Comparison of ENCODE assay signal across 24 mouse cellular contexts in the genomic region with DNA sequence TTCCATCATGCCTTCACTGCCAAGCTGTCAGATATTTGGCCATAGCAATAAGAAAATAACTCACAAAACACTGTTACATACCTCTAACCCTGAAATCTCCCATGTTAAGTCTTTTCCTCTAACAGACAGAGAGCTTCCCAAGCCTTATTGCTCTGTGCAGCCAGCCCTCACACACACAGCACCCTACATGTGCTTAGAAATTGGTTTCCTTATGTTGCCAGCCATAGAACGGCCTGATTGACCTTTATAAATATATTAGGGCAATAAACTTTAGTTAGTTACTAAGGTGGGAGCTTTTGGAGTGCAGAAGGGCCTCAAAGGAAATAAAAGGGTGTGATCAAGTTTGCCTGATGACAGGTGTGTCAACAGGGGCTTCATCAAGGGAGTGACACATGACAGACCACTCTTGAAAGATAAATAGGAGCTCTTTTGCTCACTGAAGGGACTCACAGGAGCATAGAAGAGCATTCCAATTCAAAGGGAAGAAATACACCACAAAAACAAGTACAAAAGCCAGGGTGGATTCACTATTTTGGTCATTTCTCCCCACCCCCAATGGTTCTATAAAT. TPM values are rescaled to one million over a fixed set of nuclear protein-coding genes. Genes with fewer than 3 reads are reported as not detected.
DNase-seq lines count a peak whose midpoint lies in the region; ATAC-seq and TF ChIP-seq lines count a peak whose summit lies in the region.
"Had no signal": no experiment of that assay in that cellular context is flagged by ENCODE, and none has a peak within 500 bp of the region (broad histone marks: within the 10 kb centered on the region; RNA-seq: fewer than 3 reads in every experiment).

No protein-coding gene starts in this region.

- no peaks in the 10 kb centered on the region for H3K79me2 ChIP-seq in liver, adult 2 months (ENCODE audit: control insufficient read depth, insufficient read depth, low read length)

- no peak overlapping the region for H3K4me2 ChIP-seq in intestine, embryonic 14.5 days (ENCODE audit: low read length)
- no peak overlapping the region for H3K4me2 ChIP-seq in intestine, embryonic 16.5 days (ENCODE audit: low read depth, low read length)
- no peak overlapping the region for H3K4me2 ChIP-seq in kidney, embryonic 14.5 days (replicated peaks; ENCODE audit: low read depth, low read length)
- H3K4me2 ChIP-seq: embryonic facial prominence, embryonic 12.5 days; forebrain, embryonic 13.5 days; forebrain, embryonic 15.5 days had no signal

- H3K27me3 ChIP-seq in liver, adult 2 months (ENCODE audit: control insufficient read depth, insufficient read depth, low read length) = no peaks in the 10 kb centered on the region
- no peaks in the 10 kb centered on the region for H3K27me3 ChIP-seq in intestine, embryonic 14.5 days (replicated peaks; ENCODE audit: control insufficient read depth, insufficient read depth, low read length)
- no peaks in the 10 kb centered on the region for H3K27me3 ChIP-seq in intestine, embryonic 16.5 days (replicated peaks; ENCODE audit: control insufficient read depth, insufficient read depth, low read length)
- no peaks in the 10 kb centered on the region for H3K27me3 ChIP-seq in kidney, embryonic 14.5 days (ENCODE audit: control insufficient read depth, insufficient read depth, low read length)
- H3K27me3 ChIP-seq: CH12.LX; embryonic facial prominence, embryonic 12.5 days; forebrain, embryonic 13.5 days; forebrain, embryonic 15.5 days; Patski had no signal

- no peak for TF ChIP-seq POLR2A in liver, adult 2 months (IDR thresholded peaks at IDR 0.05; ENCODE audit: extremely low read depth, insufficient read depth, low read length)

- ATAC-seq in intestine, embryonic 14.5 days (replicated peaks; ENCODE audit: low FRiP score, low TSS enrichment, low read depth) = peak; percentile 82
- ATAC-seq in intestine, embryonic 16.5 days = peak; percentile 90
- ATAC-seq in kidney, embryonic 14.5 days (ENCODE audit: low FRiP score, low TSS enrichment) = no peak
- ATAC-seq: activated CD4-positive, CD25-positive, alpha-beta regulatory T cell, adult 4 months; CD4-positive, CD25-positive, alpha-beta regulatory T cell, adult 4 months; forebrain, embryonic 13.5 days; forebrain, embryonic 15.5 days; Patski had no signal

- H3K4me1 ChIP-seq in liver, adult 2 months (ENCODE audit: control insufficient read depth, insufficient read depth, low read length) = peaks cover 4% of the 10 kb centered on the region
- H3K4me1 ChIP-seq in intestine, embryonic 14.5 days (replicated peaks; ENCODE audit: control insufficient read depth, insufficient read depth, low read length) = no peaks in the 10 kb centered on the region
- peaks cover 5% of the 10 kb centered on the region; the same call in 1 of the 2 replicates for H3K4me1 ChIP-seq in intestine, embryonic 16.5 days (ENCODE audit: control insufficient read depth, insufficient read depth, low read length)
- H3K4me1 ChIP-seq in kidney, embryonic 14.5 days (ENCODE audit: control insufficient read depth, insufficient read depth, low read length) = no peaks in the 10 kb centered on the region
- H3K4me1 ChIP-seq: embryonic facial prominence, embryonic 10.5 days; embryonic facial prominence, embryonic 12.5 days; forebrain, embryonic 13.5 days; forebrain, embryonic 15.5 days had no signal

- H3K9ac ChIP-seq in liver, adult 2 months (ENCODE audit: low read depth, low read length) = no peak overlapping the region
- no peak overlapping the region for H3K9ac ChIP-seq in intestine, embryonic 14.5 days (ENCODE audit: low read length)
- H3K9ac ChIP-seq in intestine, embryonic 16.5 days (ENCODE audit: low read depth, low read length) = no peak overlapping the region
- no peak overlapping the region for H3K9ac ChIP-seq in kidney, embryonic 14.5 days (ENCODE audit: low read depth, low read length)
- H3K9ac ChIP-seq: embryonic facial prominence, embryonic 12.5 days; forebrain, embryonic 13.5 days; forebrain, embryonic 15.5 days had no signal

- H3K27ac ChIP-seq in liver, adult 2 months (replicated peaks; ENCODE audit: insufficient read depth, low read depth, low read length) = 0 out of 2 replicates have a peak overlapping the region, but pooled peaks have one; percentile 16
- H3K27ac ChIP-seq in intestine, embryonic 14.5 days (ENCODE audit: low read depth) = no peak overlapping the region
- no peak overlapping the region; the same call in 1 of the 2 replicates for H3K27ac ChIP-seq in intestine, embryonic 16.5 days (ENCODE audit: low read length)
- H3K27ac ChIP-seq in kidney, embryonic 14.5 days (ENCODE audit: low read depth, low read length) = no peak overlapping the region
- H3K27ac ChIP-seq: embryonic facial prominence, embryonic 10.5 days; embryonic facial prominence, embryonic 12.5 days; forebrain, embryonic 13.5 days; forebrain, embryonic 15.5 days had no signal

- 38% methylated on average over 1 of the region's 1 CpGs for WGBS in liver, adult 2 months
- 35% methylated on average over 1 of the region's 1 CpGs for WGBS in intestine, embryonic 14.5 days
- WGBS in intestine, embryonic 16.5 days = 43% methylated on average over 1 of the region's 1 CpGs
- 24% methylated on average over 1 of the region's 1 CpGs for WGBS in kidney, embryonic 14.5 days

- 0 out of 2 replicates have a peak, but pooled peaks cover 4% of the 10 kb centered on the region for H3K9me3 ChIP-seq in intestine, embryonic 14.5 days (ENCODE audit: control insufficient read depth, low read length)
- H3K9me3 ChIP-seq in intestine, embryonic 16.5 days (ENCODE audit: control insufficient read depth, low read length) = no peaks in the 10 kb centered on the region
- no peaks in the 10 kb centered on the region for H3K9me3 ChIP-seq in kidney, embryonic 14.5 days (ENCODE audit: control insufficient read depth, low read length)
- H3K9me3 ChIP-seq: embryonic facial prominence, embryonic 10.5 days; embryonic facial prominence, embryonic 12.5 days; forebrain, embryonic 15.5 days; G1E had no signal

- no peak for DNase-seq in liver, adult 2 months (ENCODE audit: extremely low read depth, low read depth, low spot score)
- no peak for DNase-seq in liver
- DNase-seq in intestine, embryonic 14.5 days (ENCODE audit: low spot score) = no peak
- no peak for DNase-seq in right cerebral cortex, postnatal 36 days (ENCODE audit: low spot score in 2 of 2)
- DNase-seq: adrenal gland, adult 8-10 months; adrenal gland, postnatal 14 days; adrenal gland, postnatal 36 days; B cell, adult 2 months; cerebellum, adult 11-12 months; cerebellum, adult 2 months; cerebellum, adult 9-10 months; cerebellum, postnatal 10 days; cerebellum, postnatal 25 days had no signal

- no peaks in the 10 kb centered on the region for H3K36me3 ChIP-seq in liver, adult 2 months (ENCODE audit: control insufficient read depth, insufficient read depth, low read length)
- H3K36me3 ChIP-seq in intestine, embryonic 14.5 days (ENCODE audit: control insufficient read depth, insufficient read depth, low read length) = no peaks in the 10 kb centered on the region
- no peaks in the 10 kb centered on the region for H3K36me3 ChIP-seq in intestine, embryonic 16.5 days (ENCODE audit: control insufficient read depth, insufficient read depth, low read length)
- no peaks in the 10 kb centered on the region for H3K36me3 ChIP-seq in kidney, embryonic 14.5 days (ENCODE audit: control insufficient read depth, insufficient read depth, low read length)
- H3K36me3 ChIP-seq: embryonic facial prominence, embryonic 10.5 days; embryonic facial prominence, embryonic 12.5 days; forebrain, embryonic 15.5 days; G1E had no signal

- no peak for TF ChIP-seq CTCF in liver, adult 2 months (IDR thresholded peaks at IDR 0.05; ENCODE audit: low read depth, low read length)

- no peak overlapping the region for H3K4me3 ChIP-seq in liver, adult 2 months (ENCODE audit: insufficient read depth, low read depth, low read length)
- H3K4me3 ChIP-seq in intestine, embryonic 14.5 days (ENCODE audit: low read depth, low read length) = no peak overlapping the region
- no peak overlapping the region for H3K4me3 ChIP-seq in intestine, embryonic 16.5 days (ENCODE audit: low read length)
- H3K4me3 ChIP-seq in kidney, embryonic 14.5 days (ENCODE audit: low read length) = no peak overlapping the region
- H3K4me3 ChIP-seq: embryonic facial prominence, embryonic 10.5 days; embryonic facial prominence, embryonic 12.5 days; forebrain, embryonic 13.5 days; forebrain, embryonic 15.5 days had no signal

RNA-seq across cellular contexts. Expression of a gene that starts 6.7 kb away (rescaled TPM):
- 59.7 and 78.2 TPM in 2 replicates for total RNA-seq in liver, adult 2 months (2014; rRNA removed)
- 12.1 and 13.4 TPM in 2 replicates for polyA plus RNA-seq in liver, adult 2 months (2012; rRNA removed)
- 33.1 and 33.6 TPM in 2 replicates for polyA plus RNA-seq in intestine, embryonic 14.5 days (2014; fragmentation: Nextera tagmentation; extraction: Ambion mirVana)
- 54.2 TPM in 2 replicates for polyA plus RNA-seq in intestine, embryonic 16.5 days (2015; fragmentation: Nextera tagmentation; extraction: Ambion mirVana)
- polyA plus RNA-seq in kidney, embryonic 14.5 days (2014; fragmentation: Nextera tagmentation; extraction: Ambion mirVana) = 7.2 and 9.1 TPM in 2 replicates
- total RNA-seq: CH12.LX, G1E had no signal
- polyA plus RNA-seq: activated CD4-positive, CD25-positive, alpha-beta regulatory T cell, adult 4 months; CD4-positive, CD25-positive, alpha-beta regulatory T cell, adult 4 months; G1E; Patski had no signal
